Mouse (Mus musculus): ENCODE measurements around the gene Klhdc10. TPM values are rescaled to one million over a fixed set of nuclear protein-coding genes. Genes with fewer than 3 reads are reported as not detected.
"Not testable (repeated sequence)": the region's sequence is repeated elsewhere in the genome, so short reads cannot be mapped to it uniquely, and the experiment has no call there.

Gene Klhdc10
- polyA plus RNA-seq, 1 experiment from 2014 or later, result 8.3 TPM

DNA sequence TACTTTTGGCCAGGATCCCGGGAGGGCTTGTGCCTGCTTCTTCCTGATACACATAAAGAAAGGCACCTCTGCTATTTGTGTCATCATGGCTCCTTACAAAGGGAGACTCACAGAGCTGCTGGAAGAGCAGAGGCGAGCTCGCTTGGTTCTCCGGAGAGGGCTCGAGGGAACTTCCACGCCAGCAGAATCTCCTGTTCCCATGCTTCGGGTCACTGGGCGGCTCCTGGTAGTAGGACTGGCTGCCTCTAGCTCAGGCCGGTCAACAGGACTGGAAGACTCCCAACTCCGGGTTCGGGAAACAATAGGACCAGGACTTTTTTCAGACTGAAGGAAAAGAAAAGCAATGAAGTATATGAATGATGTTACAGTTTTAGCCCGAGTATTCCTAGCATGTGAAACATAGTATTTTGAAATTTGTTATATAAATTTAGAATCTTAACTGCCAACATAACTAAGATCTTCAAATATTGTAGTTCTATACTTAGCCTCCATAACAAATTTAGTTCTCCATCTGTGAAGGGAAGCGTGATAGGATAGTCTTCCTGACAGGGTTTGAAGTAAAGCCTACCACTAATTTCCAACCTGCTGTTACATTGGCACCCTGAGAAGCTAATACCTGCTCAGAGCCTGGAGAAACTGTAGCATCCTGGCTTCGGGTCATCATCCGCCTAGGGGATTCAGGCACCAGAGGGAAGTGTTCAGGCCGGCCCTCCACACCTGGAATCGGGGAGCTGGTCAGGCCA, 28.9 kb upstream of the Klhdc10 start:
- ATAC-seq (ENCODE audit: insufficient read depth), result no peak
- Histone ChIP-seq H3K9me3 (replicated peaks) (no peaks in the 10 kb centered on the region), H3K9ac (no peak overlapping the region), H3K27ac (replicated peaks) (no peak overlapping the region), H3K4me1 (replicated peaks) (no peaks in the 10 kb centered on the region), H3K27me3 (no peaks in the 10 kb centered on the region), H3K4me3 (replicated peaks) (no peak overlapping the region), H3K4me2 (no peak overlapping the region), H3K36me3 (replicated peaks) (peaks cover 95% of the 10 kb centered on the region)
- 85% methylated on average over 17 of the region's 17 CpGs for WGBS (ENCODE audit: insufficient replicate concordance)

GRCm38 (mm10) chr6:30374731-30375510, 26.7 kb upstream of the Klhdc10 start:
- Histone ChIP-seq H3K4me2 (no peak overlapping the region), H3K9me3 (replicated peaks) (no peaks in the 10 kb centered on the region), H3K36me3 (replicated peaks) (peaks cover 87% of the 10 kb centered on the region), H3K4me1 (replicated peaks) (no peaks in the 10 kb centered on the region), H3K4me3 (replicated peaks) (no peak overlapping the region), H3K27ac (replicated peaks) (no peak overlapping the region), H3K9ac (no peak overlapping the region), H3K27me3 (no peaks in the 10 kb centered on the region)
- ATAC-seq (ENCODE audit: insufficient read depth), result no peak
- WGBS (ENCODE audit: insufficient replicate concordance), result 85% methylated on average over 16 of the region's 16 CpGs

GRCm38 (mm10) chr6:30375791-30376190, 25.9 kb upstream of the Klhdc10 start:
- no peaks in the 10 kb centered on the region for H3K27me3 ChIP-seq
- H3K4me2 ChIP-seq, result no peak overlapping the region
- WGBS (ENCODE audit: insufficient replicate concordance), result 78% methylated on average over 1 of the region's 1 CpGs
- no peak for ATAC-seq (ENCODE audit: insufficient read depth)
- no peaks in the 10 kb centered on the region for H3K9me3 ChIP-seq (replicated peaks)
- no peak overlapping the region for H3K27ac ChIP-seq (replicated peaks)
- H3K4me1 ChIP-seq (replicated peaks), result no peaks in the 10 kb centered on the region
- H3K9ac ChIP-seq, result no peak overlapping the region
- H3K4me3 ChIP-seq (replicated peaks), result no peak overlapping the region
- peaks cover 87% of the 10 kb centered on the region for H3K36me3 ChIP-seq (replicated peaks)

DNA sequence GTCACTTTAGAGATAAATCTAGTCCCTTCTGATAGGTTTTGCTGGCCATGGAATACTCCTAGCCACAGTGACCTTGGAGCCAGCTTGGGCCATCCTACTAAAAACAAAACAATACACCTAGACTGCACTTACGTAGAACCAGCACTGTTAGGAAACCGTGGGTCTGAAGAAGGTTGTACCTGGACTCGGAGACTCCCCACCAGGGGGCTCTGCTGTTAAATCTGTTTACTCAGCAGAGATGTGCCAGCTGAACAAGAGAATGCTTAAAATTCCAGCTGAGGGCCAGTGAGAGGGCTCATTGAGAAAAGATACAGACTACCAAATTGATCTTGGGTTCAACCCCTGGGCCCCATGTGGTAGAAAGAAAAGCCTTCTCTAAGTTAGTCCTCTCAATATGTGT, 20.6 kb upstream of the Klhdc10 start:
- no peak for ATAC-seq (ENCODE audit: insufficient read depth)
- H3K36me3 ChIP-seq (replicated peaks), result peaks cover 84% of the 10 kb centered on the region
- H3K9ac ChIP-seq, result no peak overlapping the region
- WGBS (ENCODE audit: insufficient replicate concordance), result 64% methylated on average over 3 of the region's 3 CpGs
- H3K9me3 ChIP-seq (replicated peaks), result no peaks in the 10 kb centered on the region
- H3K27ac ChIP-seq (replicated peaks), result no peak overlapping the region
- no peak overlapping the region for H3K4me3 ChIP-seq (replicated peaks)
- H3K4me2 ChIP-seq, result no peak overlapping the region
- H3K4me1 ChIP-seq (replicated peaks), result no peaks in the 10 kb centered on the region
- H3K27me3 ChIP-seq, result no peaks in the 10 kb centered on the region

- H3K27ac ChIP-seq (replicated peaks), result peak overlapping the region; percentile 64
- peaks cover 13% of the 10 kb centered on the region for H3K4me1 ChIP-seq (replicated peaks)
These were observed 11.4 kb upstream of the Klhdc10 start for GRCm38 (mm10) chr6:30390271-30390670.

DNA sequence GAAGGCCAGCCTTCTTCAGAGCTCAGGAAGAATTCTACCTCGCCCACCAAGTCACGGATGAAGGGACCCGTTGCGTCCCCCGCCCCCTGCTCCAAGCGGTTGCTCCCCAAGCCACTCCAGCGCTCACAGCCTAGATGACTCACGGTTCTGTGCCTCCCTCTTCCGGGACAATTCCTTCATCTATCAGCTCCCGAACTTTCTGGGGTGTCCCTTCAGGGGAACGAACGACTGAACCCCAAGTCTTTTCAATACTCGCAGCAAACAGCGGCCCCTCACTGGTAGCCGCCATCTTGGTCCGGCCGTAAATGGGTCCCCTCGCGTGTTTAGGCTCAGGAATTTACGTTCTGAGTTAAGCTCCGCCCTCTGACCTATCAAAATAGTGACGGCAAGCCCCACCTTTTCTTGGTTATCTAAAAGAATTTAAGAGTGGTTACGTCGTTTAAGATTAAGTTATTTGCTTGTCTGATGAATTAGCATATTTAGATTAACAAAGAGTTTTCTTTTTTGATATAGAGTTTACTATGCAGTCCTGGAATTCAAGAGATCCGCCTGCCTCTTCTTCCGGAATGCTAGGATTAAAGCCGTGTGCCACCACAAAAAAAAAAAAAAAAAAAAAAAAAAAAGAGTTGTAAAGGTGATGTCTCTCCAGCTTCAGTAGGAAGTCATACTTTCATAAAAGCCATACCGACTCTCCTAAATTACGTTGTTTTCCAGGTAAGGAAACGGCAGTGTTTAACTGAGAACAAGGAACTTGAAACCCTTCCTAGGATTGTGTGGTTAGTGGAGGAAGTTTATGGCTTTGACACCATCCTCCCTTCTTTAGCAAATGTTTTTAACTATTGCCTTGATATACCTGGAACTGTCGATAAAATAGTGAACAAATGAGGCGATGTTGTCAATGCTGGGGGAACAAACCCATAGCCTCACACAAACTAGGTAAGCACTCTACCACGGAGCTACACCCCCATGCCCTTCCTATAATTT, 10.7 kb upstream of the Klhdc10 start, which contains the start of gene Zc3hc1:
Gene Zc3hc1, minus strand, starts transcription at position 315 of the 984 bp plus-strand sequence.
- 8% methylated on average over 33 of the region's 33 CpGs for WGBS (ENCODE audit: insufficient replicate concordance)
- Histone ChIP-seq H3K36me3 (replicated peaks) (peaks cover 14% of the 10 kb centered on the region), H3K4me3 (replicated peaks) (peak within 1 kb of the TSS; percentile 70)

More at GRCm38 (mm10) chr6:30390271-30390670, 11.4 kb upstream of the Klhdc10 start:
- H3K9me3 ChIP-seq (replicated peaks); ATAC-seq (ENCODE audit: insufficient read depth); H3K27me3 ChIP-seq: not testable (repeated sequence)
- Histone ChIP-seq H3K4me2 (peak overlapping the region; percentile 69), H3K36me3 (replicated peaks) (peaks cover 20% of the 10 kb centered on the region), H3K4me3 (replicated peaks) (peak overlapping the region; percentile 70), H3K9ac (peak overlapping the region; percentile 68)
- 15% methylated on average over 4 of the region's 4 CpGs for WGBS (ENCODE audit: insufficient replicate concordance)

DNA sequence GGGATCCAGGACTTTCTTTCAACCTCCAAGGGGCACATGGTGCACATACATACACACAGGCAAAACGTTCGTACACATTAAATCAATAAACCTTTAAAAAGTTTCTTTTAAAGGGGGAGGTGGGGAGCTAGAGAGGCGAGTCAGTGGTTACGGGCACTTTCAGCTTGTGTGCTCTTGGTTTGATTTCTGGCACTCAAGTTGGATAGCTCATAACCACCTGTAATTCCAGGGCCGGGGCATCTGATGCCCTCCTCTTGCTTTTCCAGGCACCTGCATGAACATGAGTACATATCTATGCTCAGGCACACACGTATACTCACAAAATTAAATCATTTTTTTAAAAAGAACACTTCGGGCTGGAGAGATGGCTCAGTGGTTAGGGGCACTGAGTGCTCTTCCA, 9.7 kb upstream of the Klhdc10 start:
- WGBS (ENCODE audit: insufficient replicate concordance), result 74% methylated on average over 7 of the region's 7 CpGs

More for the DNA sequence above, 10.7 kb upstream of the Klhdc10 start, which contains the start of gene Zc3hc1:
- peak; percentile 83 for ATAC-seq (ENCODE audit: insufficient read depth)
- H3K9ac ChIP-seq, result peak within 1 kb of the TSS; percentile 68
- no peaks in the 10 kb centered on the region for H3K9me3 ChIP-seq (replicated peaks)
- no peaks in the 10 kb centered on the region for H3K27me3 ChIP-seq
- H3K27ac ChIP-seq (replicated peaks), result peak within 1 kb of the TSS; percentile 64
- H3K4me1 ChIP-seq (replicated peaks), result peaks cover 13% of the 10 kb centered on the region
- H3K4me2 ChIP-seq, result peak within 1 kb of the TSS; percentile 69

DNA sequence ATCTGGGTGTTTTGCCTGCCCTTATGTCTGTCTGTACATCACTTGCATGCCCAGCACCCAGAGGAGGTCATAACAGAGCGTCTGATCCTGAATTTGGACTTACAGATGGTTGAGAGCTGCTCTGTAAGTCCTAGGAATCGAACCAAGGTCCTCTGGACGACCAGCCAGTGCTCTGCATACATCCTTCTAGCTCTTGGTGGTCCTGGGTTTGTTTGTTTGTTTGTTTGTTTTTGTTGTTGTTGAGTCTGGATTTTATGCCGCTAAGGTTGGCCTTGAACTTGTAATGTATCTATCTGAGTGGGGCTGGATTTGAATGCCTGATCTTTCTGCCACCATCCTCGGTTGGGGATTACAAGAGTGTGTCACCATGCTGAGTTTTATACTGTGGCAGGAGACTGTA, 1.5 kb upstream of the Klhdc10 start:
- Histone ChIP-seq H3K27me3 (0 out of 2 replicates have a peak, but pooled peaks cover 4% of the 10 kb centered on the region), H3K9ac (no peak overlapping the region), H3K4me3 (replicated peaks) (no peak overlapping the region), H3K4me2 (no peak overlapping the region), H3K27ac (replicated peaks) (no peak overlapping the region), H3K9me3 (replicated peaks) (no peaks in the 10 kb centered on the region), H3K36me3 (replicated peaks) (no peaks in the 10 kb centered on the region), H3K4me1 (replicated peaks) (peaks cover 15% of the 10 kb centered on the region)
- no peak for ATAC-seq (ENCODE audit: insufficient read depth)
- WGBS (ENCODE audit: insufficient replicate concordance), result 72% methylated on average over 5 of the region's 5 CpGs

More for the DNA sequence above, 9.7 kb upstream of the Klhdc10 start:
- no peaks in the 10 kb centered on the region for H3K27me3 ChIP-seq
- no peak overlapping the region for H3K4me3 ChIP-seq (replicated peaks)
- H3K4me1 ChIP-seq (replicated peaks), result peaks cover 13% of the 10 kb centered on the region
- no peak overlapping the region for H3K27ac ChIP-seq (replicated peaks)
- no peak overlapping the region for H3K9ac ChIP-seq
- ATAC-seq (ENCODE audit: insufficient read depth), result no peak
- H3K36me3 ChIP-seq (replicated peaks), result peaks cover 4% of the 10 kb centered on the region
- no peaks in the 10 kb centered on the region for H3K9me3 ChIP-seq (replicated peaks)
- H3K4me2 ChIP-seq, result no peak overlapping the region

- H3K27me3 ChIP-seq, result 0 out of 2 replicates have a peak, but pooled peaks cover 4% of the 10 kb centered on the region
- H3K4me1 ChIP-seq (replicated peaks), result peaks cover 18% of the 10 kb centered on the region
- H3K27ac ChIP-seq (replicated peaks), result peak overlapping the region; percentile 89; the same call in 1 of the 2 replicates
- no peak for ATAC-seq (ENCODE audit: insufficient read depth)
- H3K9me3 ChIP-seq (replicated peaks), result no peaks in the 10 kb centered on the region
- H3K4me2 ChIP-seq, result peak overlapping the region; percentile 87
- H3K9ac ChIP-seq, result peak overlapping the region; percentile 92
- 6% methylated on average over 7 of the region's 7 CpGs for WGBS (ENCODE audit: insufficient replicate concordance)
- H3K4me3 ChIP-seq (replicated peaks), result peak overlapping the region; percentile 98
- H3K36me3 ChIP-seq (replicated peaks), result no peaks in the 10 kb centered on the region
These were observed 952 bp upstream of the Klhdc10 start for GRCm38 (mm10) chr6:30400716-30401115.

DNA sequence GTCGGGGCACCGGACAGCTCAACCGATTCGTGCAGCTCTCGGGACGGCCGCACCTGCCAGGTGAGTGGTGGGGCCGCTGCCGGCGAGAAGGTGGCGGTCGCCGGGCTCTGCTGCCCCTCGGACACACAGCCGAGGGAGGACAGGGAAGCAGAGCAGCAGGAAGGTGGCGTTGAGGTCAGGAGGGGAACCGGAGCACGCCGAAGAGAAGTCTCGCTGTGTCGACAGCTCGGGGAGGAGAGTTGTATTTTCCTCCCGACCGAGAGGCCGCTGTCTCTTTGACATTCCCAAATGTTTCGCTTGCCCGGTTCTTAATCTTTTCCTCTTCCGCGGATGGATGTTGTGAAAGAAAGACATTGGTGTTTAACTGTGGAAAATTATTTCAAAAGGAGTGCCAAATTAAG, 423 bp downstream of the Klhdc10 start:
- Histone ChIP-seq H3K4me3 (replicated peaks) (peak overlapping the region; percentile 98), H3K4me1 (replicated peaks) (peaks cover 26% of the 10 kb centered on the region), H3K27me3 (0 out of 2 replicates have a peak, but pooled peaks cover 4% of the 10 kb centered on the region), H3K36me3 (replicated peaks) (no peaks in the 10 kb centered on the region), H3K9me3 (replicated peaks) (no peaks in the 10 kb centered on the region), H3K9ac (peak overlapping the region; percentile 92), H3K4me2 (peak overlapping the region; percentile 87), H3K27ac (replicated peaks) (peak overlapping the region; percentile 89)
- peak; percentile 57 for ATAC-seq (ENCODE audit: insufficient read depth)
- under 1% methylated on average over 29 of the region's 29 CpGs for WGBS (ENCODE audit: insufficient replicate concordance)

Measured in liver, embryonic 15.5 days (tissue).